Mouse (Mus musculus) MEL (cell line): ENCODE results near the gene Dnajb3. TPM values are rescaled to one million over a fixed set of nuclear protein-coding genes. Genes with fewer than 3 reads are reported as not detected.
A peak's percentile ranks its signal among the peaks of the same experiment; 100 is the strongest.

Experiments
- DNase-seq: peaks from one replicate; pipeline ENCODE4 v3.0.0; 2011; ENCODE audit warnings: low read depth, low spot score
- H3K27ac ChIP-seq: 2 replicates; pipeline ENCODE4 v1.5.1; 2012; ENCODE audit warnings: low read depth, mild to moderate bottlenecking, control low read depth, low read length, moderate library complexity; ENCODE audit not compliant: control insufficient read depth
- H3K27me3 ChIP-seq, 2 experiments: fragments of 150-350 bp in 1 of 2; sonication (generic) in 1 of 2; 2 replicates each; pipeline ENCODE4 v1.6.1; 2012; ENCODE audit warnings: low read length in 2 of 2, mild to moderate bottlenecking in 2 of 2, improper control_type of control experiment in 1 of 2, moderate library complexity in 1 of 2; ENCODE audit not compliant: insufficient read depth in 2 of 2, control insufficient read depth in 1 of 2
- H3K36me3 ChIP-seq, 2 experiments: 2 replicates each; pipeline ENCODE4 v1.6.1; 2012 to 2014; ENCODE audit warnings: low read length in 2 of 2, improper control_type of control experiment in 1 of 2, inconsistent platforms in 1 of 2, mild to moderate bottlenecking in 1 of 2; ENCODE audit not compliant: insufficient read depth in 2 of 2, control insufficient read depth in 1 of 2
- H3K4me1 ChIP-seq, 2 experiments: fragments of 150-350 bp in 1 of 2; sonication (generic) in 1 of 2; 2 replicates each; pipeline ENCODE4 v1.6.1; 2012; ENCODE audit warnings: low read length in 2 of 2, improper control_type of control experiment in 1 of 2, mild to moderate bottlenecking in 1 of 2; ENCODE audit not compliant: insufficient read depth in 2 of 2, control insufficient read depth in 1 of 2
- H3K4me3 ChIP-seq, 2 experiments: fragments of 150-350 bp in 1 of 2; sonication (generic) in 1 of 2; 2 replicates each; pipeline ENCODE4 v1.5.1; 2012; ENCODE audit warnings: low read depth in 2 of 2, low read length in 2 of 2, mild to moderate bottlenecking in 2 of 2, moderate library complexity in 2 of 2, control low read depth in 1 of 2, improper control_type of control experiment in 1 of 2; ENCODE audit not compliant: control insufficient read depth in 1 of 2, insufficient read depth in 1 of 2
- H3K79me2 ChIP-seq: 2 replicates; pipeline ENCODE4 v1.6.1; 2012; ENCODE audit warnings: mild to moderate bottlenecking, low read length, moderate library complexity; ENCODE audit not compliant: control insufficient read depth, poor library complexity, insufficient read depth
- H3K9ac ChIP-seq: 2 replicates; pipeline ENCODE4 v1.6.1; 2012; ENCODE audit warnings: low read depth, mild to moderate bottlenecking, control low read depth, low read length, moderate library complexity; ENCODE audit not compliant: control insufficient read depth, poor library complexity, severe bottlenecking
- H3K9me3 ChIP-seq: fragments of 150-350 bp; sonication (generic); replicated peaks from 2 replicates; pipeline ENCODE4 v1.6.1; 2012; ENCODE audit warnings: mild to moderate bottlenecking, low read length, improper control_type of control experiment, moderate library complexity; ENCODE audit not compliant: insufficient read depth
- BHLHE40 ChIP-seq: IDR thresholded peaks from 2 replicates; pipeline ENCODE4 v1.6.1; 2012; ENCODE audit warnings: low read depth, mild to moderate bottlenecking, inconsistent platforms, low read length, improper control_type of control experiment, borderline replicate concordance
- CHD1 ChIP-seq: IDR thresholded peaks from 2 replicates; pipeline ENCODE4 v1.6.1; 2012; ENCODE audit warnings: low read depth, mild to moderate bottlenecking, inconsistent platforms, low read length, improper control_type of control experiment
- CHD2 ChIP-seq: IDR thresholded peaks from 2 replicates; pipeline ENCODE4 v1.6.1; 2011; ENCODE audit warnings: low read length, improper control_type of control experiment
- CTCF ChIP-seq, 3 experiments: IDR thresholded peaks in 2 of 3; conservative IDR thresholded peaks in 1 of 3; 2 replicates each; pipeline ENCODE4 v1.5.1; 2011 to 2012; ENCODE audit warnings: low read length in 3 of 3, low read depth in 2 of 3, mild to moderate bottlenecking in 2 of 3, improper control_type of control experiment in 1 of 3, inconsistent platforms in 1 of 3, mixed read lengths in 1 of 3, moderate library complexity in 1 of 3; ENCODE audit not compliant: control insufficient read depth in 1 of 3, insufficient read depth in 1 of 3, poor library complexity in 1 of 3, severe bottlenecking in 1 of 3
- E2F4 ChIP-seq: IDR thresholded peaks from 2 replicates; pipeline ENCODE4 v1.6.1; 2011; ENCODE audit warnings: low read depth, low read length, improper control_type of control experiment, borderline replicate concordance
- ELF1 ChIP-seq: IDR thresholded peaks from 2 replicates; pipeline ENCODE4 v1.6.1; 2014; ENCODE audit warnings: low read depth, mild to moderate bottlenecking, inconsistent platforms, low read length, improper control_type of control experiment, moderate library complexity
- EP300 ChIP-seq, 2 experiments: IDR thresholded peaks; 2 replicates each; pipeline ENCODE4 v1.6.1; 2011; ENCODE audit warnings: improper control_type of control experiment in 2 of 2, low read length in 2 of 2, low read depth in 1 of 2, mild to moderate bottlenecking in 1 of 2
- ETS1 ChIP-seq: IDR thresholded peaks from 2 replicates; pipeline ENCODE4 v1.6.1; 2012; ENCODE audit warnings: low read depth, mild to moderate bottlenecking, inconsistent platforms, low read length, improper control_type of control experiment, moderate library complexity
- GABPA ChIP-seq: IDR thresholded peaks from 2 replicates; pipeline ENCODE4 v1.6.1; 2012; ENCODE audit warnings: low read depth, mild to moderate bottlenecking, inconsistent platforms, low read length, improper control_type of control experiment, moderate library complexity
- HCFC1 ChIP-seq: IDR thresholded peaks from 2 replicates; pipeline ENCODE4 v1.6.1; 2012; ENCODE audit warnings: low read depth, mild to moderate bottlenecking, inconsistent platforms, low read length, improper control_type of control experiment, moderate library complexity
- KAT2A ChIP-seq: conservative IDR thresholded peaks from 2 replicates; pipeline ENCODE4 v1.6.1; 2012; ENCODE audit warnings: low read depth, low read length, improper control_type of control experiment, inconsistent platforms
- MAFK ChIP-seq: IDR thresholded peaks from 2 replicates; pipeline ENCODE4 v1.6.1; 2011; ENCODE audit warnings: low read depth, mild to moderate bottlenecking, low read length, improper control_type of control experiment, borderline replicate concordance
- MYB ChIP-seq: IDR thresholded peaks from 2 replicates; pipeline ENCODE4 v1.6.1; 2011; ENCODE audit warnings: mild to moderate bottlenecking, low read depth, low read length, improper control_type of control experiment
- NELFE ChIP-seq: IDR thresholded peaks from 2 replicates; pipeline ENCODE4 v1.6.1; 2011; ENCODE audit warnings: low read depth, low read length, improper control_type of control experiment
- POLR2AphosphoS2 ChIP-seq: IDR thresholded peaks from 2 replicates; pipeline ENCODE4 v1.6.1; 2011; ENCODE audit warnings: low read length, improper control_type of control experiment
- RAD21 ChIP-seq: IDR thresholded peaks from 2 replicates; pipeline ENCODE4 v1.6.1; 2011; ENCODE audit warnings: mild to moderate bottlenecking, low read depth, low read length, improper control_type of control experiment
- SIN3A ChIP-seq: IDR thresholded peaks from 2 replicates; pipeline ENCODE4 v1.6.1; 2012; ENCODE audit warnings: low read length, improper control_type of control experiment, inconsistent platforms
- TAL1 ChIP-seq: IDR thresholded peaks from 2 replicates; pipeline ENCODE4 v1.6.1; 2012; ENCODE audit warnings: mild to moderate bottlenecking, inconsistent platforms, low read length, moderate library complexity, mixed read lengths
- USF1 ChIP-seq: IDR thresholded peaks from 2 replicates; pipeline ENCODE4 v1.6.1; 2014; ENCODE audit warnings: low read depth, mild to moderate bottlenecking, inconsistent platforms, low read length, improper control_type of control experiment, moderate library complexity
- USF2 ChIP-seq, 2 experiments: IDR thresholded peaks; 2 replicates each; pipeline ENCODE4 v1.6.1; 2011 to 2012; ENCODE audit warnings: improper control_type of control experiment in 2 of 2, low read length in 2 of 2, borderline replicate concordance in 1 of 2, inconsistent platforms in 1 of 2, low read depth in 1 of 2, mild to moderate bottlenecking in 1 of 2; ENCODE audit not compliant: insufficient read depth in 1 of 2
- ZC3H11A ChIP-seq: IDR thresholded peaks from 2 replicates; pipeline ENCODE4 v1.6.1; 2012; ENCODE audit warnings: low read depth, mild to moderate bottlenecking, inconsistent platforms, low read length, improper control_type of control experiment
- ZKSCAN1 ChIP-seq: IDR thresholded peaks from 2 replicates; pipeline ENCODE4 v1.6.1; 2012; ENCODE audit warnings: low read depth, mild to moderate bottlenecking, inconsistent platforms, low read length, improper control_type of control experiment, moderate library complexity
- ZMIZ1 ChIP-seq: IDR thresholded peaks from 2 replicates; pipeline ENCODE4 v1.6.1; 2012; ENCODE audit warnings: low read depth, mild to moderate bottlenecking, inconsistent platforms, low read length, improper control_type of control experiment, moderate library complexity
- polyA plus RNA-seq, 2 experiments: library from polyadenylated mRNA; stranded (reverse) in 1 of 2; unstranded in 1 of 2; fragments of >175 nt in 1 of 2; fragments of >200 nt in 1 of 2; gene quantifications; 2 replicates each; pipeline versions ENCODE4 v1.2.1 to v1.2.4; 2012; ENCODE audit warnings: low replicate concordance in 2 of 2, low read depth in 1 of 2; ENCODE audit not compliant: insufficient read length in 2 of 2, insufficient read depth in 1 of 2, missing spikeins in 1 of 2
- total RNA-seq: library from RNA; depleted of rRNA; stranded (reverse); fragments of 300-350 nt; gene quantifications from 2 replicates; pipeline ENCODE4 v1.2.3, GENCODE M21; 2012

Gene Dnajb3
- total and polyA plus RNA-seq, 3 experiments: not detected

DNA sequence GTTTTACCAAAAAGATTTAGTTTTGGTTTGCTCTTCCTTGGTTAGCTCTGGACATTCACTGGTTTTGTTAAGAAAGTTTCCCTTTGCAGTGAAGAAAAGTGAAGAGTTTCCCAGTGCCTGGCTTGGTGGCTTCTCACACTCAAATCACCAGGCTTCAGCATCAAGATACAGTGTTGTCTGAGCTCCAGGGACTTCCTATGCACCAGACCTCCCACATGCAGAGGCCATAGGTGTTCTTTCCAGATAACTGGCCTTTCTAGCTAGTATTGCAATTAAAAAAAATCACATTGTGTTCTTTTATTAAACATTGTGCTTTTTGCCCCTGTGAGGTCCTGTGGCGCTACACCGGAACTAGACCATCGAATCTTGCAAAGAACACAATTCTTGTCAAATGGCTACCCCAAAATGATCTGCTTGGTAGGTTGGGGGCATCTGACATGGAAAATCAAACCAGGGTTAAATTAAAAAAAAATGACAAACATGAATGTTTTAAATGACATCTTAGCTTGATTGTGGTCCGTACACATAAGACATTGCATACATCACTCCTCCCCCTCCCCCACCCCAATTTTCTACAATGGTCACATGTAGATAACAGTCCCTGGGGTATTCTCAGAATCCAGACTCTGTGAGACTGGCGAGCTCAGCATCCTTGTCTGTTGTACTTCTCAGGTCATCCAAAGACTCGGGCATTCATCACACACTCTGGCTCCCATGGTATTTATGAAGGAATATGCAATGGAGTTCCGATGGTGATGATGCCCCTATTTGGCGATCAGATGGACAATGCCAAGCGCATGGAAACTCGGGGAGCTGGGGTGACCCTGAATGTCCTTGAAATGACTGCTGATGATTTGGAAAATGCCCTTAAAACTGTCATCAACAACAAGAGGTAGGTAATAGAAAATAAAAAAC lies 10.1 kb upstream of the Dnajb3 start:
- Histone ChIP-seq H3K9ac (no peak overlapping the region), H3K4me3 (no peak overlapping the region), H3K9me3 (no peaks in the 10 kb centered on the region), H3K27me3 (no peaks in the 10 kb centered on the region), H3K36me3 (no peaks in the 10 kb centered on the region), H3K79me2 (no peaks in the 10 kb centered on the region), H3K27ac (no peak overlapping the region), H3K4me1 (no peaks in the 10 kb centered on the region)
- TF ChIP-seq TAL1 (no peak), SIN3A (no peak), KAT2A (no peak), ETS1 (no peak), CTCF (IDR thresholded peaks at IDR 0.05 in 2 of 3, conservative IDR thresholded peaks at IDR 0.05 in 1 of 3; ENCODE audit: control insufficient read depth in 1 of 3, insufficient read depth in 1 of 3, low read depth in 2 of 3, low read length in 3 of 3, poor library complexity in 1 of 3, severe bottlenecking in 1 of 3) (no peak), MYB (no peak), MAFK (no peak), EP300 (IDR thresholded peaks at IDR 0.05; ENCODE audit: low read depth in 1 of 2, low read length in 2 of 2) (no peak), ZC3H11A (no peak), USF2 (IDR thresholded peaks at IDR 0.05; ENCODE audit: borderline replicate concordance in 1 of 2, insufficient read depth in 1 of 2, low read depth in 1 of 2, low read length in 2 of 2) (no peak), CHD1 (no peak)
- DNase-seq: peak; percentile 8

DNA sequence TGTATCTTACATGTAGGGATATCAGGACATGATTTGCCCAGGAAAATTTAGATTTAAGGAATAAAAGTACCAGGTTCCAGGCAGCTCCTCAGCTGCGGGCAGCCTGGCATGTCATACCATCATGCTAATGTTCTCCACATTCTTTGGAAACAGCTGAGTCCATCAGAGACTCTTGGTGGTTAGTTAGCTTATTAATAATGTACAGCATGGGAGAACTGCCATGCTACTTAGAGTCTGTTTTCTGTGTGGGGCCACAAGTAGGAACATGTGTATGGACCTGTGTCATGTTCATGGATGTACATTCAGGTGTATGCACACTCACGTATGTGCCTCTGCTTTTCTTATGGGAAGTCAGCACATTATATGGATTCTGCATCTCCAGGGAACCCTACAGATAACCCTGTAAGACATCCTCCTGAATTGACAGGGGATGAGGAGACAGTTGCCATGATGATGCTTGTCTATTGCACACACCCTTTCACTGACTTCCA lies 8.9 kb upstream of the Dnajb3 start:
- no peak for TF ChIP-seq RAD21
- TF ChIP-seq HCFC1: no peak
- no peak for TF ChIP-seq E2F4
- no peak for TF ChIP-seq USF1
- TF ChIP-seq USF2 (IDR thresholded peaks at IDR 0.05; ENCODE audit: borderline replicate concordance in 1 of 2, insufficient read depth in 1 of 2, low read depth in 1 of 2, low read length in 2 of 2): no peak
- TF ChIP-seq POLR2AphosphoS2: no peak
- no peak for TF ChIP-seq EP300 (IDR thresholded peaks at IDR 0.05; ENCODE audit: low read depth in 1 of 2, low read length in 2 of 2)
- TF ChIP-seq ETS1: no peak
- TF ChIP-seq MYB: no peak
- no peak for TF ChIP-seq ELF1
- no peak for TF ChIP-seq BHLHE40
- no peak for TF ChIP-seq NELFE
- no peak for TF ChIP-seq ZMIZ1
- TF ChIP-seq ZKSCAN1: no peak
- TF ChIP-seq CHD1: no peak
- no peak for TF ChIP-seq GABPA
- no peak for TF ChIP-seq MAFK
- no peak for TF ChIP-seq CHD2
- peak; percentile 29 for DNase-seq
- no peaks in the 10 kb centered on the region for H3K9me3 ChIP-seq

More for the DNA sequence above, 8.9 kb upstream of the Dnajb3 start:
- Histone ChIP-seq H3K36me3 (no peaks in the 10 kb centered on the region), H3K27ac (no peak overlapping the region), H3K4me1 (no peaks in the 10 kb centered on the region), H3K79me2 (no peaks in the 10 kb centered on the region), H3K9ac (no peak overlapping the region), H3K27me3 (no peaks in the 10 kb centered on the region), H3K4me3 (no peak overlapping the region)
